Mouse (Mus musculus) heart, postnatal 0 days (tissue): ENCODE results near the gene Aym1. TPM values are rescaled to one million over a fixed set of nuclear protein-coding genes. Genes with fewer than 3 reads are reported as not detected.
"Not testable (repeated sequence)": the region's sequence is repeated elsewhere in the genome, so short reads cannot be mapped to it uniquely, and the experiment has no call there.

Experiments
- ATAC-seq: fragments of 200-750 bp; cut with Nextera tagmentation; 2 replicates; pipeline ENCODE4 v1.8.0; 2017; ENCODE audit warnings: low read depth, moderate number of reproducible peaks, moderate library complexity; ENCODE audit not compliant: insufficient read depth
- DNase-seq: peaks from one replicate; pipeline ENCODE4 v3.0.0-alpha.2; 2016; ENCODE audit warnings: low spot score
- H3K27ac ChIP-seq: fragments of 300-500 bp; sonication (generic); 2 replicates; pipeline ENCODE4 v1.5.1; 2014; ENCODE audit warnings: low read depth, mild to moderate bottlenecking
- H3K27me3 ChIP-seq: fragments of 300-500 bp; sonication (generic); 2 replicates; pipeline ENCODE4 v1.6.1; 2014; ENCODE audit warnings: low read length, mixed read lengths; ENCODE audit not compliant: control insufficient read depth, insufficient read depth
- H3K36me3 ChIP-seq: fragments of 300-500 bp; sonication (generic); replicated peaks from 2 replicates; pipeline ENCODE4 v1.6.1; 2014; ENCODE audit warnings: low read length, mixed read lengths; ENCODE audit not compliant: control insufficient read depth, insufficient read depth
- H3K4me1 ChIP-seq: fragments of 300-500 bp; sonication (generic); 2 replicates; pipeline ENCODE4 v1.6.1; 2014; ENCODE audit warnings: antibody characterized with exemption; ENCODE audit not compliant: control insufficient read depth, insufficient read depth
- H3K4me2 ChIP-seq: fragments of 300-500 bp; sonication (generic); 2 replicates; pipeline ENCODE4 v1.6.1; 2014; ENCODE audit warnings: low read depth, mild to moderate bottlenecking, low read length, moderate library complexity
- H3K4me3 ChIP-seq: fragments of 300-500 bp; sonication (generic); 2 replicates; pipeline ENCODE4 v1.5.1; 2014; ENCODE audit warnings: low read depth, low read length
- H3K9ac ChIP-seq: fragments of 300-500 bp; sonication (generic); replicated peaks from 2 replicates; pipeline ENCODE4 v1.6.1; 2014; ENCODE audit warnings: low read depth, low read length, mixed read lengths
- H3K9me3 ChIP-seq: fragments of 300-500 bp; sonication (generic); replicated peaks from 2 replicates; pipeline ENCODE4 v1.6.1; 2016; ENCODE audit warnings: low read length; ENCODE audit not compliant: control insufficient read depth
- CTCF ChIP-seq: IDR thresholded peaks from 2 replicates; pipeline ENCODE4 v1.5.1; 2016; ENCODE audit warnings: antibody characterized with exemption, control low read depth, low read depth
- EP300 ChIP-seq: IDR thresholded peaks from 2 replicates; pipeline ENCODE4 v1.6.1; 2016; ENCODE audit warnings: antibody characterized with exemption, low read depth
- WGBS: fragments of 180-500 bp; shearing (Covaris S2); extraction: QIAGEN DNeasy Blood & Tissue Kit; methylation state at CpG from one replicate; pipeline ENCODE4 v1.1.7; 2014; 5-methylcytosine and 5-hydroxymethylcytosine counted together
- polyA plus RNA-seq: library from polyadenylated mRNA; unstranded; fragments of >200 nt; fragmentation: Nextera tagmentation; extraction: Ambion mirVana; gene quantifications from 2 replicates; pipeline ENCODE4 v1.2.1, GENCODE M21; 2015
- total RNA-seq: library from RNA; depleted of rRNA; stranded (reverse); fragments of >200 nt; gene quantifications from 2 replicates; pipeline ENCODE4 v1.2.3, GENCODE M21; 2014; ENCODE audit warnings: low replicate concordance

Aym1 gene
- total and polyA plus RNA-seq, 2 experiments from 2014 or later: not detected

DNA sequence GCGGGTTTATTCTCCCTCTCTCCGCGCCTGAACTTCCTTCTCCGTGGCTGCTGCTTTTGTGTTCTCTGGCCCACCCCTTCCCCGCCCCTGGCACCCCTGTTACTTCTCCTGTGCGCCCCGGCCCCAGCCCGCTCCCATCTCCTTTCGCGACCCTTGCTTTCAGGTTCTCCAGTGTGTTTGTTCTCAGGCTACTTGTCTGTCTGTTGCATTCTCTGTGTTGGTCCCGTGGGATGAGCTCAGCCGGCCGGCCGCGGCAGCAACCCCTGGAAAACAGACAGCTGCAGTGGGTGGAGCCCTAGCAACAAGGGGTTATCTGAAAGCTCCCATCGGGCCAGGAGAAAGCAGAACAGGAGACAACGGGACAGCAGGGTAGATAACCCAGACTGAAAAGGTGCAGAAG is 21.4 kb upstream of the Aym1 start:
- Histone ChIP-seq H3K36me3 (no peaks in the 10 kb centered on the region), H3K27ac (no peak overlapping the region), H3K9ac (no peak overlapping the region), H3K9me3 (peaks cover 4% of the 10 kb centered on the region; the same call in 1 of the 2 replicates), H3K4me3 (peak overlapping the region; percentile 30), H3K4me2 (peak overlapping the region; percentile 40), H3K4me1 (no peaks in the 10 kb centered on the region), H3K27me3 (peaks cover 67% of the 10 kb centered on the region)
- TF ChIP-seq CTCF (no peak), EP300 (no peak)
- WGBS: 0% methylated on average over 17 of the region's 17 CpGs
- ATAC-seq (no peak), DNase-seq (no peak)

DNA sequence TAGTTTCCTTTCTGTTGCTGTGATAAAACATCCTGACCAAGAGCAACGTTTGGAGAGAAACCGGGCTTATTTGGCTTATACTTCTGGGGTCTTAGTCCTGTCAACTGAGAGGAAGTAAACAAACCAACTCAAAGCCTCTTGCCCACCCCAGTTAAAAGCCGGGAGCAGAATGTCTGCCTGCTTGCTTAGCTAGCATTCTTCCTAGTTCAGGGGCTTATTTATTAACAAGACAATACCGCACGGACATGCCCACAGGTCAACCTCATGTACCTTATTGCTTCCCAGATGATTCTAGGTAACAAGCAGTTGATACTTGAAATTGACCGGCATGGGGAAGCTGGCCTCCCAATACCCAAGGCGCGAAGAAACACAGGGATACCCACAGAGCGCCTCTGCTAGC is 20.8 kb upstream of the Aym1 start:
- Histone ChIP-seq H3K4me3 (no peak overlapping the region), H3K36me3 (no peaks in the 10 kb centered on the region), H3K9me3 (peaks cover 4% of the 10 kb centered on the region; the same call in 1 of the 2 replicates), H3K4me2 (no peak overlapping the region; the same call in 1 of the 2 replicates), H3K27me3 (peaks cover 67% of the 10 kb centered on the region), H3K4me1 (no peaks in the 10 kb centered on the region), H3K9ac (no peak overlapping the region), H3K27ac (no peak overlapping the region)
- no peak for ATAC-seq
- DNase-seq: no peak
- WGBS: 26% methylated on average over 9 of the region's 9 CpGs
- no peak for TF ChIP-seq EP300
- TF ChIP-seq CTCF: no peak

DNA sequence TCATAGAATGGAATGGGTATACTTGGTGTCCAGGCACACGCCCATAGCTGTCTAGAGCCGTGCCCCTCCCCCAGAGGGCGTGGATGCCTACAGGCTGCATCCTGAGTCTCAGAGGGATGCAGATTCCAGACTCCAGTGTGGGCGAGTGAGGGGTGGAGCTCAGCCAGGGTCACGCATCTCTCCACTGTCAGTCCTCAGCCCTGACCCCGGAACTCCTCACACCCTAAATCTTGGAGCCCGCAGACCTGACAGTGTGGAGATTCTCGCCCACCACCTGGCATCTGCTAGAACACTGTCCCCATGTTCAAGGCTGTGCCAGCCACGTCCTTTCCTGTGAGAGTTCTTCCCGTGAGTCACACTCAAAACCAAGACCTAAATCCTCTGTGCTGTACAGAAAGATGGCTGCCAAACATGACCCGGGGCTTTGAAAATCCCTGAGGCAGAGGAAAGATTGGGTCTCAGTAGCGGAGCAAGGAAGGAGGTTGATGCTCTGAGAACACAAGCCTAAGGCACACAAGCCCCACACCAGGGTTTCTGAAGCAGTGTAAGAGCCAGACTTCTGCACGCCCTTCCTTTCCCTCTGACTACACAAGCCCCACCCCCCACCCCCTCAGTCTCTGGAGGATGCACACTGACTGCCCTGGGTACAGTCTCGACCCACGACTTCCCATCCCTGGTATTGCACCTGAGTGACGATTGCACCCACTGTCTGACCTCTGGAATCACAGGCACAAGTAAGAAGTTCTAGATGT is 12.3 kb upstream of the Aym1 start:
- no peak overlapping the region for H3K4me2 ChIP-seq
- H3K9ac ChIP-seq: no peak overlapping the region
- H3K27me3 ChIP-seq: peaks cover 61% of the 10 kb centered on the region
- no peaks in the 10 kb centered on the region for H3K9me3 ChIP-seq
- no peaks in the 10 kb centered on the region for H3K4me1 ChIP-seq
- WGBS: 31% methylated on average over 16 of the region's 16 CpGs
- no peaks in the 10 kb centered on the region for H3K36me3 ChIP-seq
- TF ChIP-seq EP300 (no peak), CTCF (no peak)
- no peak overlapping the region for H3K27ac ChIP-seq
- ATAC-seq: no peak
- no peak overlapping the region for H3K4me3 ChIP-seq
- DNase-seq: no peak

DNA sequence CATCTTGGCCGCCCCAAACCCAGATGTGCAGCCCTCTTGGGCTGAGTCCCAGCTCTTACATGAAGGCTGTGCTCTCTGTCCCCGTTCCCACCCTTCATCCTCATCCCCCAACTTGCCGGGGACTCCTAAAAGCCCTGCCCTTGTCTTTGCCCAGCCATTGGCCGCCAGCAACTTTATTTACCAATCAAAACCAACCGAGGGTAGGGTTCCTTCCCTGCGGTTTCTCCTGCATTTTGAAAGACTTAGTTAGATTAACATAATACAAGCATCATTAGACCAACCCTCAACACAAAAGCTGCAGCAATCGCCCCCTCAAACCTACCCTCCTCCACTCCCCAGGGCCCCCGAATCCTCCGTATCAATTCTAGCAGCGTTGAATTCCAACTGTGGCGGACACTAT is 11.3 kb upstream of the Aym1 start:
- TF ChIP-seq CTCF (no peak), EP300 (no peak)
- ATAC-seq (no peak), DNase-seq (no peak)
- no peaks in the 10 kb centered on the region for H3K9me3 ChIP-seq
- no peak overlapping the region for H3K9ac ChIP-seq
- no peak overlapping the region for H3K27ac ChIP-seq
- H3K27me3 ChIP-seq: peaks cover 66% of the 10 kb centered on the region
- no peak overlapping the region for H3K4me2 ChIP-seq
- 12% methylated on average over 11 of the region's 11 CpGs for WGBS
- no peak overlapping the region for H3K4me3 ChIP-seq
- H3K4me1 ChIP-seq: no peaks in the 10 kb centered on the region
- no peaks in the 10 kb centered on the region for H3K36me3 ChIP-seq

DNA sequence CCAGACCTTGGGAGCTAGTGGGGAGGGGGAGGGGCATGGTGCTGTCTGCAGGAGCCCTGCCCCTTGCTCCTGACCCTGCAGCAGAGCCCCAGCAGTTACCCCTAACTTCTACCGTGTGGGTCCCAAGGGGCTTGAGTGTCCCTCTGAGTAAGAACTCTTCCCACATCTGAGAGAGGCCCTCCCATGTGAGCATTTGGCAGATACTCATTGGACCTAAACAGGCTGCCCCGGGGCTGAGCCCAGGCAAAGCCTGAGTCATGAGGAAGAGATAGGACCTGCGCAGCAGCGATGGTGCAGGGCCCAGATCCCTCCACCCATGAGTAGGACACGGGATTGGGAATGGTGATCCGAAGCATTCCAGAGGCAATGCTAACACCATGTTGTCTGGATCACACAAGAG is 10.4 kb upstream of the Aym1 start:
- H3K4me3 ChIP-seq, H3K9me3 ChIP-seq, H3K27ac ChIP-seq, H3K4me1 ChIP-seq, DNase-seq, H3K9ac ChIP-seq, ATAC-seq, H3K36me3 ChIP-seq, H3K4me2 ChIP-seq: not testable (repeated sequence)
- WGBS: 26% methylated on average over 6 of the region's 6 CpGs
- H3K27me3 ChIP-seq: peaks cover 68% of the 10 kb centered on the region

DNA sequence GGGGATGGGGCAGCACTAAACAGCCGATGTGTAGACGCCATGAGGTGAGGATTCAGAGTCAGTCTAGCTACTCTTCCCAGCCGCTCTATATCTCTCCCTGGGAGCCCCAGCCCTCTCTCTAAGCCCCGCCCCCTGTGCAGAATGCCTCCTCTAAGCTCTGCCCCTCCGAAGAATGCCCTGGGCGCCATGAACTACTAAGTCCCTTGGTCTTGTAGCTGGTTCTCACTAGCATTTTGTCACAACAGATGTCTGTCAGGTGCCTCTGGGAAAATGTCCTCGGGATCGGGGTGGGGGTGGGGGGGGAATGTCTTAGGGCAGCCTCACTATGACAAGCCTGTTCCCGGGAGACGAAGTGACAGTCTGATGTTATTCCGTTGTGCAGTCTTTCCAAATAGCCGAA is 9.5 kb upstream of the Aym1 start:
- WGBS: 39% methylated on average over 12 of the region's 12 CpGs
- Histone ChIP-seq H3K4me2 (no peak overlapping the region), H3K36me3 (no peaks in the 10 kb centered on the region), H3K9me3 (no peaks in the 10 kb centered on the region), H3K4me3 (no peak overlapping the region), H3K9ac (no peak overlapping the region), H3K27me3 (peaks cover 72% of the 10 kb centered on the region), H3K4me1 (no peaks in the 10 kb centered on the region), H3K27ac (no peak overlapping the region)
- no peak for TF ChIP-seq EP300
- TF ChIP-seq CTCF: no peak
- DNase-seq (no peak), ATAC-seq (no peak)
